In genomic region chr5:100396753-100397152, GRCm38 (mm10) we compare ENCODE assay signal across 20 mouse cellular contexts.
DNase-seq lines count a peak whose midpoint lies in the region; ATAC-seq lines count a peak whose summit lies in the region.
"Had no signal": no experiment of that assay in that cellular context is flagged by ENCODE, and none has a peak within 500 bp of the region (broad histone marks: within the 10 kb centered on the region; RNA-seq: fewer than 3 reads in every experiment).

No protein-coding gene starts in this region.

- peak; percentile 84 for ATAC-seq in frontal cortex, adult (ENCODE audit: low TSS enrichment)
- ATAC-seq: activated CD4-positive, CD25-positive, alpha-beta regulatory T cell, adult 4 months; CD4-positive, CD25-positive, alpha-beta regulatory T cell, adult 4 months; Patski had no signal

- DNase-seq in frontal cortex, postnatal 10 days (ENCODE audit: low spot score in 2 of 2): no peak
- peak; percentile 23 for DNase-seq in right cerebral cortex, adult 18-20 months
- no peak for DNase-seq in right cerebral cortex, postnatal 14 days
- DNase-seq in brain, adult 2 months (ENCODE audit: low read depth, low spot score): peak; percentile 26
- no peak for DNase-seq in testis, postnatal 14 days (ENCODE audit: low spot score)
- DNase-seq: adrenal gland, adult 2 months; adrenal gland, adult 8-10 months; adrenal gland, postnatal 10 days; adrenal gland, postnatal 14 days; adrenal gland, postnatal 25 days; adrenal gland, postnatal 36 days; B cell, adult 2 months; cerebellum, adult 11 months; cerebellum, adult 11-12 months; cerebellum, adult 18-20 months; cerebellum, adult 2 months had no signal

Comparison
In these comparisons a context has a peak if more than half of its experiments do, and no peak if none do; other contexts are left out.
1. DNase-seq: peak in right cerebral cortex, adult 18-20 months (single experiment) and brain, adult 2 months (single experiment); none in frontal cortex, postnatal 10 days (0 of 2), right cerebral cortex, postnatal 14 days (single experiment) and testis, postnatal 14 days (single experiment).